Mouse (Mus musculus) ES-Bruce4 (cell line): ENCODE data around the gene Abhd6. TPM values are rescaled to one million over a fixed set of nuclear protein-coding genes. Genes with fewer than 3 reads are reported as not detected.
A peak's percentile ranks its signal among the peaks of the same experiment; 100 is the strongest.

Source experiments
- H3K27ac ChIP-seq: 2 replicates; pipeline ENCODE4 v1.5.1; 2012; ENCODE audit warnings: low read length, inconsistent platforms; ENCODE audit not compliant: insufficient read depth
- H3K27me3 ChIP-seq: 2 replicates; pipeline ENCODE4 v1.6.1; 2012; ENCODE audit warnings: mild to moderate bottlenecking, low read length, inconsistent platforms; ENCODE audit not compliant: control insufficient read depth, poor library complexity, insufficient read depth, severe bottlenecking
- H3K36me3 ChIP-seq: 2 replicates; pipeline ENCODE4 v1.6.1; 2012; ENCODE audit warnings: inconsistent platforms, mild to moderate bottlenecking, low read length, moderate library complexity; ENCODE audit not compliant: control insufficient read depth, poor library complexity, insufficient read depth, severe bottlenecking
- H3K4me1 ChIP-seq: one replicate; pipeline ENCODE4 v1.8.1; 2011; ENCODE audit warnings: low read length; ENCODE audit not compliant: control insufficient read depth, insufficient read depth
- H3K4me3 ChIP-seq: 2 replicates; pipeline ENCODE4 v1.5.1; 2011; ENCODE audit warnings: low read depth, mild to moderate bottlenecking, low read length
- H3K9ac ChIP-seq: 2 replicates; pipeline ENCODE4 v1.6.1; 2012; ENCODE audit warnings: low read depth, mild to moderate bottlenecking, inconsistent platforms; ENCODE audit not compliant: poor library complexity, severe bottlenecking
- H3K9me3 ChIP-seq: replicated peaks from 2 replicates; pipeline ENCODE4 v1.6.1; 2012; ENCODE audit warnings: mild to moderate bottlenecking, low read length, inconsistent platforms; ENCODE audit not compliant: control insufficient read depth, poor library complexity, insufficient read depth, severe bottlenecking
- CTCF ChIP-seq: IDR thresholded peaks from one replicate; pipeline ENCODE4 v1.8.1; 2011; ENCODE audit warnings: low read depth, low read length
- EP300 ChIP-seq: IDR thresholded peaks from 2 replicates; pipeline ENCODE4 v1.6.1; 2011; ENCODE audit warnings: low read depth, low read length; ENCODE audit not compliant: insufficient read depth
- POLR2A ChIP-seq: IDR thresholded peaks from one replicate; pipeline ENCODE4 v1.8.1; 2011; ENCODE audit warnings: low read length; ENCODE audit not compliant: insufficient read depth
- polyA plus RNA-seq: library from polyadenylated mRNA; stranded (reverse); fragments of >200 nt; gene quantifications from 2 replicates; pipeline ENCODE4 v1.2.4, GENCODE M21; 2011; ENCODE audit warnings: low read depth; ENCODE audit not compliant: missing spikeins, insufficient read depth, insufficient read length

The Abhd6 gene
- polyA plus RNA-seq, 1 experiment: 12.6 TPM

DNA sequence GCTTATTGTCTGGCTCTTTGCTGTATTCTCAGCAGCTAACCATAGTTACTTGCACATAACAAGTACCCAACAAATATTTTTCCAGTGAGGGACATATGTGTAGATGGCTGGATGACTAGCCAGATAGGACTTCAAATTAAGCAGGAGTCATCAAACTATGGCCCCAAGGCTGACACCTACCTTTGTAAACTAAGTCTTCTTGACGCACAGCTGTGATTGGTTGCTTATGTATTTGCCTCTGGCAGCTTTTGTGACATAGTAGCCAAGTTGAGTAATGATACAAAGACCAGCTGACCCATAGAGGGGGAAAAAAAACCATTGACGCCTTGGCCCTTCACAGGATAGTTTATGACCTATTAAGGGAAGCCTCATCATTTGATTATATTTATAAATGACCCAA is 39.4 kb downstream of the Abhd6 start:
- Histone ChIP-seq H3K36me3 (no peaks in the 10 kb centered on the region), H3K9ac (no peak overlapping the region), H3K4me3 (no peak overlapping the region), H3K4me1 (peaks cover 3% of the 10 kb centered on the region), H3K27ac (no peak overlapping the region), H3K9me3 (no peaks in the 10 kb centered on the region), H3K27me3 (no peaks in the 10 kb centered on the region)
- TF ChIP-seq POLR2A: no peak
- TF ChIP-seq CTCF: no peak
- no peak for TF ChIP-seq EP300

DNA sequence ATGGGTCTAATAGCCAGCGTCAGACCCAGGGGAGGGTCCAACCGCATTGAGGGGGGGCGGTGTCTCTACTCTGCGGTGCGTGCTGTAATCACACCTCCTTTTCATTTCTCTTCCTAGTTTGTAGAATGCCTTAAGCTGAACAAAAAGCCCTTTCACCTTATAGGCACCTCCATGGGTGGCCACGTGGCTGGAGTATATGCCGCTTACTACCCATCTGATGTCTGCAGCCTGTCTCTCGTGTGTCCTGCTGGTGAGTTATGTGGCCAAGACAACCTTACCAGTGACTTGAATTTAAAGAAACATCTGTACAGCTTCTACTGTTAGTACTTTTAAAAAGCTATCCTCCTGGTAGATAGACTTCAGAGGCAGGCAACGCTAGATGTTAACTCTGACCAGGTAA is 39.9 kb downstream of the Abhd6 start:
- Histone ChIP-seq H3K9ac (no peak overlapping the region), H3K4me3 (no peak overlapping the region), H3K27ac (no peak overlapping the region), H3K9me3 (no peaks in the 10 kb centered on the region), H3K36me3 (no peaks in the 10 kb centered on the region), H3K27me3 (no peaks in the 10 kb centered on the region), H3K4me1 (peaks cover 3% of the 10 kb centered on the region)
- TF ChIP-seq POLR2A (no peak), CTCF (no peak), EP300 (no peak)

DNA sequence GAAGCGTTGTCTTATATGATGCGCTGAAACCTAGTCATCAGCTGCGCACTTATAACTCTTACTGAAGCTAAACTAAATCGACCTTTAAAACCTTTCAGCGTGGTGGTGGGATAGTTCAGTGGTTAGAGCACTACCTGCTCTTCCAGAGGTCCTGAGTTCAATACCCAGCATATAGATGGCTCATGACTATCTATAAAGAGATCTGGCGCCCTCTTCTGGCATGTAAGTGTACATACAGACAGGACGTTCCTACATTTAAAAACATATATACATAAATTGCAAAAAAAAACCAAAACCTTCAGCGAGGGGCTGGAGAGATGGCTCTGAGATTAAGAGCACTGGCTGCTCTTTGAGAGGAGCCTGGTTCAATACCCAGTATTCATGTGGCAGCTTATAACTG is 41.6 kb downstream of the Abhd6 start:
- H3K27me3 ChIP-seq: no peaks in the 10 kb centered on the region
- H3K9ac ChIP-seq: no peak overlapping the region
- H3K4me3 ChIP-seq: no peak overlapping the region
- no peak overlapping the region for H3K27ac ChIP-seq
- no peaks in the 10 kb centered on the region for H3K36me3 ChIP-seq
- peaks cover 3% of the 10 kb centered on the region for H3K4me1 ChIP-seq
- H3K9me3 ChIP-seq: no peaks in the 10 kb centered on the region
- no peak for TF ChIP-seq CTCF
- no peak for TF ChIP-seq EP300
- no peak for TF ChIP-seq POLR2A

- Histone ChIP-seq H3K27me3 (no peaks in the 10 kb centered on the region), H3K4me1 (peaks cover 3% of the 10 kb centered on the region), H3K9ac (no peak overlapping the region), H3K36me3 (no peaks in the 10 kb centered on the region), H3K9me3 (no peaks in the 10 kb centered on the region), H3K4me3 (no peak overlapping the region), H3K27ac (peak overlapping the region; percentile 4; the same call in 1 of the 2 replicates)
- no peak for TF ChIP-seq POLR2A
- TF ChIP-seq CTCF: no peak
- no peak for TF ChIP-seq EP300
Measured at GRCm38 (mm10) chr14:8044786-8045185, 42.1 kb downstream of the Abhd6 start.

GRCm38 (mm10) chr14:8045187-8045846 is 42.6 kb downstream of the Abhd6 start:
- Histone ChIP-seq H3K27me3 (no peaks in the 10 kb centered on the region), H3K27ac (peak overlapping the region; percentile 4; the same call in 1 of the 2 replicates), H3K4me3 (peak overlapping the region; percentile 4; the same call in 1 of the 2 replicates), H3K36me3 (no peaks in the 10 kb centered on the region), H3K4me1 (peaks cover 6% of the 10 kb centered on the region), H3K9ac (no peak overlapping the region), H3K9me3 (no peaks in the 10 kb centered on the region)
- TF ChIP-seq POLR2A: no peak
- TF ChIP-seq CTCF: no peak
- peak; percentile 58 for TF ChIP-seq EP300

- Histone ChIP-seq H3K9ac (no peak overlapping the region), H3K4me1 (peaks cover 2% of the 10 kb centered on the region), H3K27me3 (no peaks in the 10 kb centered on the region), H3K9me3 (no peaks in the 10 kb centered on the region), H3K4me3 (no peak overlapping the region), H3K36me3 (no peaks in the 10 kb centered on the region), H3K27ac (no peak overlapping the region)
- TF ChIP-seq CTCF: no peak
- no peak for TF ChIP-seq POLR2A
- no peak for TF ChIP-seq EP300
Measured at GRCm38 (mm10) chr14:8046839-8047238, 44.1 kb downstream of the Abhd6 start.
